Comparison of ENCODE assay signal across 10 mouse cellular contexts in genomic region chr1:83870853-83871567, GRCm38 (mm10).
A peak's percentile ranks its signal among the peaks of the same experiment; 100 is the strongest.
DNase-seq lines count a peak whose midpoint lies in the region; ATAC-seq lines count a peak whose summit lies in the region.
"Had no signal": no experiment of that assay in that cellular context is flagged by ENCODE, and none has a peak within 500 bp of the region (broad histone marks: within the 10 kb centered on the region; RNA-seq: fewer than 3 reads in every experiment).

No protein-coding gene starts in this region.

- no peak overlapping the region for H3K9ac ChIP-seq in embryonic facial prominence, embryonic 14.5 days (ENCODE audit: low read depth, low read length)
- H3K9ac ChIP-seq in intestine, embryonic 15.5 days, result no peak overlapping the region
- H3K9ac ChIP-seq: liver, embryonic 14.5 days; stomach, embryonic 15.5 days had no signal

- H3K36me3 ChIP-seq in embryonic facial prominence, embryonic 14.5 days (ENCODE audit: control insufficient read depth, insufficient read depth, low read length), result no peaks in the 10 kb centered on the region
- no peaks in the 10 kb centered on the region for H3K36me3 ChIP-seq in intestine, embryonic 15.5 days
- H3K36me3 ChIP-seq: stomach, embryonic 15.5 days had no signal

- H3K4me3 ChIP-seq in embryonic facial prominence, embryonic 14.5 days (ENCODE audit: low read depth, low read length), result no peak overlapping the region
- H3K4me3 ChIP-seq in intestine, embryonic 15.5 days (replicated peaks), result no peak overlapping the region
- H3K4me3 ChIP-seq: stomach, embryonic 15.5 days had no signal

- H3K9me3 ChIP-seq in embryonic facial prominence, embryonic 14.5 days (ENCODE audit: control insufficient read depth, low read length), result no peaks in the 10 kb centered on the region
- H3K9me3 ChIP-seq in intestine, embryonic 15.5 days, result no peaks in the 10 kb centered on the region
- H3K9me3 ChIP-seq: stomach, embryonic 15.5 days had no signal

- no peaks in the 10 kb centered on the region; the same call in 1 of the 2 replicates for H3K27me3 ChIP-seq in embryonic facial prominence, embryonic 14.5 days (replicated peaks; ENCODE audit: control insufficient read depth, insufficient read depth, low read length)
- H3K27me3 ChIP-seq in intestine, embryonic 15.5 days (replicated peaks), result no peaks in the 10 kb centered on the region
- H3K27me3 ChIP-seq: stomach, embryonic 15.5 days had no signal

- no peak overlapping the region for H3K27ac ChIP-seq in embryonic facial prominence, embryonic 14.5 days (replicated peaks; ENCODE audit: low read depth, low read length)
- H3K27ac ChIP-seq in intestine, embryonic 15.5 days, result no peak overlapping the region
- H3K27ac ChIP-seq: liver, embryonic 14.5 days; stomach, embryonic 15.5 days had no signal

- no peak overlapping the region for H3K4me2 ChIP-seq in embryonic facial prominence, embryonic 14.5 days (ENCODE audit: low read depth, low read length)
- no peak overlapping the region for H3K4me2 ChIP-seq in intestine, embryonic 15.5 days (replicated peaks)
- H3K4me2 ChIP-seq: stomach, embryonic 15.5 days had no signal

- peak; percentile 5 for DNase-seq in kidney, adult 11 months
- DNase-seq in kidney, adult 9 months, result no peak
- peak; percentile 92 for DNase-seq in embryonic facial prominence, embryonic 14.5 days (ENCODE audit: low spot score)
- peak; percentile 2 for DNase-seq in ovary, postnatal 10 days (ENCODE audit: low spot score)
- no peak for DNase-seq in lung, postnatal 4 days
- no peak for DNase-seq in T-cell, adult 2 months (ENCODE audit: low spot score)

- WGBS in embryonic facial prominence, embryonic 14.5 days, result 20% methylated on average over 5 of the region's 5 CpGs
- 32% methylated on average over 5 of the region's 5 CpGs for WGBS in intestine, embryonic 15.5 days

- H3K4me1 ChIP-seq in embryonic facial prominence, embryonic 14.5 days (ENCODE audit: control insufficient read depth, insufficient read depth, low read length), result peaks cover 8% of the 10 kb centered on the region; the same call in 1 of the 2 replicates
- H3K4me1 ChIP-seq in intestine, embryonic 15.5 days (replicated peaks), result no peaks in the 10 kb centered on the region
- H3K4me1 ChIP-seq: stomach, embryonic 15.5 days had no signal

- ATAC-seq in embryonic facial prominence, embryonic 14.5 days (ENCODE audit: low read depth), result peak; percentile 93
- peak; percentile 84 for ATAC-seq in intestine, embryonic 15.5 days
- ATAC-seq in megakaryocyte progenitor cell, adult 5-6 weeks (replicated peaks; ENCODE audit: poor library complexity), result no peak

Comparison
In these comparisons a context has a peak if more than half of its experiments do, and no peak if none do; other contexts are left out.
1. DNase-seq: peak in kidney, adult 11 months (single experiment), embryonic facial prominence, embryonic 14.5 days (single experiment) and ovary, postnatal 10 days (single experiment); none in kidney, adult 9 months (single experiment), lung, postnatal 4 days (0 of 2) and T-cell, adult 2 months (single experiment).